Mouse (Mus musculus) forebrain, embryonic 15.5 days (tissue): ENCODE measurements around the gene Calml4. TPM values are rescaled to one million over a fixed set of nuclear protein-coding genes. Genes with fewer than 3 reads are reported as not detected.
"Not testable (repeated sequence)": the region's sequence is repeated elsewhere in the genome, so short reads cannot be mapped to it uniquely, and the experiment has no call there.

ENCODE experiments used
- ATAC-seq: fragments of 200-750 bp; cut with Nextera tagmentation; replicated peaks from 2 replicates; pipeline ENCODE4 v1.8.0; 2017; ENCODE audit warnings: mild to moderate bottlenecking, moderate TSS enrichment, moderate library complexity
- H3K27ac ChIP-seq: fragments of 300-500 bp; sonication (generic); replicated peaks from 2 replicates; pipeline ENCODE4 v1.5.1; 2015; ENCODE audit warnings: mild to moderate bottlenecking, inconsistent platforms
- H3K27me3 ChIP-seq: fragments of 300-500 bp; sonication (generic); 2 replicates; pipeline ENCODE4 v1.6.1; 2015; ENCODE audit warnings: inconsistent platforms
- H3K36me3 ChIP-seq: fragments of 300-500 bp; sonication (generic); 2 replicates; pipeline ENCODE4 v1.6.1; 2015; ENCODE audit warnings: mild to moderate bottlenecking, inconsistent platforms
- H3K4me1 ChIP-seq: fragments of 300-500 bp; sonication (generic); 2 replicates; pipeline ENCODE4 v1.6.1; 2015; ENCODE audit warnings: inconsistent platforms
- H3K4me2 ChIP-seq: fragments of 300-500 bp; sonication (generic); replicated peaks from 2 replicates; pipeline ENCODE4 v1.6.1; 2015; ENCODE audit warnings: mild to moderate bottlenecking, inconsistent platforms
- H3K4me3 ChIP-seq: fragments of 300-500 bp; sonication (generic); 2 replicates; pipeline ENCODE4 v1.5.1; 2015; ENCODE audit warnings: mild to moderate bottlenecking, inconsistent platforms
- H3K9ac ChIP-seq: fragments of 300-500 bp; sonication (generic); replicated peaks from 2 replicates; pipeline ENCODE4 v1.6.1; 2015; ENCODE audit warnings: mild to moderate bottlenecking, inconsistent platforms
- H3K9me3 ChIP-seq: fragments of 300-500 bp; sonication (generic); 2 replicates; pipeline ENCODE4 v1.6.1; 2016; ENCODE audit warnings: inconsistent platforms
- WGBS: fragments of 180-500 bp; shearing (Covaris S2); methylation state at CpG from one replicate; pipeline ENCODE4 v1.1.7; 2015; ENCODE audit warnings: mixed read lengths; 5-methylcytosine and 5-hydroxymethylcytosine counted together
- polyA plus RNA-seq: library from polyadenylated mRNA; unstranded; fragments of >200 nt; fragmentation: Nextera tagmentation; extraction: Ambion mirVana; gene quantifications from 2 replicates; pipeline ENCODE4 v1.2.1, GENCODE M21; 2015

Gene Calml4
- polyA plus RNA-seq, 1 experiment from 2014 or later: 12.5 TPM

GRCm38 (mm10) chr9:62869236-62869635, 11.4 kb downstream of the Calml4 start:
- H3K27me3 ChIP-seq, H3K4me3 ChIP-seq, H3K4me1 ChIP-seq, H3K9me3 ChIP-seq, H3K27ac ChIP-seq, H3K36me3 ChIP-seq, H3K4me2 ChIP-seq, ATAC-seq, H3K9ac ChIP-seq: not testable (repeated sequence)
- WGBS: 91% methylated on average over 4 of the region's 4 CpGs

- no peak overlapping the region for H3K4me2 ChIP-seq
- no peaks in the 10 kb centered on the region for H3K9me3 ChIP-seq
- H3K4me1 ChIP-seq: no peaks in the 10 kb centered on the region
- no peak overlapping the region for H3K4me3 ChIP-seq
- no peaks in the 10 kb centered on the region for H3K27me3 ChIP-seq
- no peak overlapping the region for H3K27ac ChIP-seq
- no peaks in the 10 kb centered on the region for H3K36me3 ChIP-seq
- ATAC-seq: no peak
- no peak overlapping the region for H3K9ac ChIP-seq
Measured at GRCm38 (mm10) chr9:62870728-62871127, 12.8 kb downstream of the Calml4 start.

GRCm38 (mm10) chr9:62876966-62877616, 19.2 kb downstream of the Calml4 start:
- no peak for ATAC-seq
- Histone ChIP-seq H3K36me3 (peaks cover 15% of the 10 kb centered on the region), H3K9ac (no peak overlapping the region), H3K27me3 (no peaks in the 10 kb centered on the region), H3K9me3 (no peaks in the 10 kb centered on the region), H3K4me1 (no peaks in the 10 kb centered on the region), H3K27ac (no peak overlapping the region), H3K4me2 (no peak overlapping the region), H3K4me3 (no peak overlapping the region)
- WGBS: 92% methylated on average over 7 of the region's 7 CpGs

- peaks cover 19% of the 10 kb centered on the region for H3K36me3 ChIP-seq
- no peak overlapping the region for H3K4me2 ChIP-seq
- no peaks in the 10 kb centered on the region for H3K9me3 ChIP-seq
- H3K4me1 ChIP-seq: no peaks in the 10 kb centered on the region
- H3K27me3 ChIP-seq: no peaks in the 10 kb centered on the region
- H3K4me3 ChIP-seq: no peak overlapping the region
- ATAC-seq: no peak
- 89% methylated on average over 2 of the region's 2 CpGs for WGBS
- no peak overlapping the region for H3K27ac ChIP-seq
- H3K9ac ChIP-seq: no peak overlapping the region
Measured at GRCm38 (mm10) chr9:62877825-62878224, 19.9 kb downstream of the Calml4 start.

- WGBS: 85% methylated on average over 12 of the region's 12 CpGs
- ATAC-seq: no peak
- Histone ChIP-seq H3K4me2 (no peak overlapping the region), H3K4me1 (no peaks in the 10 kb centered on the region), H3K9ac (no peak overlapping the region), H3K36me3 (peaks cover 37% of the 10 kb centered on the region), H3K4me3 (no peak overlapping the region), H3K27me3 (no peaks in the 10 kb centered on the region), H3K27ac (no peak overlapping the region), H3K9me3 (no peaks in the 10 kb centered on the region)
Measured at GRCm38 (mm10) chr9:62881871-62882270, 24.0 kb downstream of the Calml4 start.

GRCm38 (mm10) chr9:62894486-62894885, 36.6 kb downstream of the Calml4 start:
- no peak overlapping the region for H3K27ac ChIP-seq
- H3K4me2 ChIP-seq: no peak overlapping the region
- H3K9me3 ChIP-seq: no peaks in the 10 kb centered on the region
- H3K4me3 ChIP-seq: no peak overlapping the region
- WGBS: 88% methylated on average over 1 of the region's 1 CpGs
- H3K4me1 ChIP-seq: no peaks in the 10 kb centered on the region
- no peak for ATAC-seq
- H3K27me3 ChIP-seq: no peaks in the 10 kb centered on the region
- H3K9ac ChIP-seq: no peak overlapping the region
- peaks cover 28% of the 10 kb centered on the region for H3K36me3 ChIP-seq

GRCm38 (mm10) chr9:62901736-62902135, 43.9 kb downstream of the Calml4 start:
- Histone ChIP-seq H3K27ac (no peak overlapping the region), H3K36me3 (peaks cover 3% of the 10 kb centered on the region; the same call in 1 of the 2 replicates), H3K9me3 (no peaks in the 10 kb centered on the region), H3K9ac (no peak overlapping the region), H3K27me3 (no peaks in the 10 kb centered on the region), H3K4me1 (no peaks in the 10 kb centered on the region), H3K4me2 (no peak overlapping the region), H3K4me3 (no peak overlapping the region)
- 63% methylated on average over 2 of the region's 2 CpGs for WGBS
- ATAC-seq: no peak

GRCm38 (mm10) chr9:62903841-62904240, 46.0 kb downstream of the Calml4 start:
- no peak for ATAC-seq
- no peaks in the 10 kb centered on the region for H3K27me3 ChIP-seq
- no peak overlapping the region for H3K27ac ChIP-seq
- 98% methylated on average over 2 of the region's 2 CpGs for WGBS
- H3K9ac ChIP-seq: no peak overlapping the region
- no peak overlapping the region for H3K4me2 ChIP-seq
- peaks cover 3% of the 10 kb centered on the region; the same call in 1 of the 2 replicates for H3K36me3 ChIP-seq
- no peaks in the 10 kb centered on the region for H3K4me1 ChIP-seq
- no peak overlapping the region for H3K4me3 ChIP-seq
- H3K9me3 ChIP-seq: no peaks in the 10 kb centered on the region

GRCm38 (mm10) chr9:62905039-62905438, 47.2 kb downstream of the Calml4 start:
- H3K9me3 ChIP-seq: no peaks in the 10 kb centered on the region
- H3K36me3 ChIP-seq: peaks cover 6% of the 10 kb centered on the region
- 95% methylated on average over 8 of the region's 8 CpGs for WGBS
- no peak overlapping the region for H3K4me3 ChIP-seq
- no peak overlapping the region for H3K4me2 ChIP-seq
- no peak for ATAC-seq
- H3K4me1 ChIP-seq: no peaks in the 10 kb centered on the region
- no peaks in the 10 kb centered on the region for H3K27me3 ChIP-seq
- no peak overlapping the region for H3K27ac ChIP-seq
- H3K9ac ChIP-seq: no peak overlapping the region

- H3K4me3 ChIP-seq: no peak overlapping the region
- no peak overlapping the region for H3K4me2 ChIP-seq
- H3K4me1 ChIP-seq: no peaks in the 10 kb centered on the region
- H3K36me3 ChIP-seq: peaks cover 35% of the 10 kb centered on the region
- H3K9me3 ChIP-seq: no peaks in the 10 kb centered on the region
- no peak overlapping the region for H3K9ac ChIP-seq
- ATAC-seq: no peak
- H3K27ac ChIP-seq: no peak overlapping the region
- 89% methylated on average over 5 of the region's 5 CpGs for WGBS
- H3K27me3 ChIP-seq: no peaks in the 10 kb centered on the region
Measured at GRCm38 (mm10) chr9:62913390-62914069, 55.6 kb downstream of the Calml4 start.

- Histone ChIP-seq H3K36me3 (peaks cover 26% of the 10 kb centered on the region), H3K9ac (no peak overlapping the region), H3K4me3 (no peak overlapping the region), H3K4me2 (no peak overlapping the region), H3K4me1 (no peaks in the 10 kb centered on the region), H3K27me3 (no peaks in the 10 kb centered on the region), H3K9me3 (no peaks in the 10 kb centered on the region), H3K27ac (no peak overlapping the region)
- 93% methylated on average over 1 of the region's 1 CpGs for WGBS
- ATAC-seq: no peak
Measured at GRCm38 (mm10) chr9:62917059-62917458, 59.2 kb downstream of the Calml4 start.

GRCm38 (mm10) chr9:62920877-62921276, 63.0 kb downstream of the Calml4 start:
- WGBS: 86% methylated on average over 2 of the region's 2 CpGs
- Histone ChIP-seq H3K27me3 (no peaks in the 10 kb centered on the region), H3K4me1 (no peaks in the 10 kb centered on the region), H3K36me3 (peaks cover 19% of the 10 kb centered on the region), H3K27ac (no peak overlapping the region), H3K4me3 (no peak overlapping the region), H3K4me2 (no peak overlapping the region), H3K9ac (no peak overlapping the region), H3K9me3 (no peaks in the 10 kb centered on the region)
- ATAC-seq: no peak
